Mouse (Mus musculus) limb, embryonic 14.5 days (tissue): ENCODE data around the gene Gm42669. TPM values are rescaled to one million over a fixed set of nuclear protein-coding genes. Genes with fewer than 3 reads are reported as not detected.

Source experiments
- ATAC-seq: fragments of 200-750 bp; cut with Nextera tagmentation; 2 replicates; pipeline ENCODE4 v1.8.0; 2017; ENCODE audit warnings: low read depth, moderate number of reproducible peaks, moderate TSS enrichment; ENCODE audit not compliant: low FRiP score
- DNase-seq: peaks from one replicate; pipeline ENCODE4 v3.0.0-alpha.2; 2015; ENCODE audit warnings: low spot score
- H3K27ac ChIP-seq: fragments of 300-500 bp; sonication (generic); replicated peaks from 2 replicates; pipeline ENCODE4 v1.5.1; 2014; ENCODE audit warnings: low read depth, mild to moderate bottlenecking, low read length, moderate library complexity, mixed read lengths
- H3K27me3 ChIP-seq: fragments of 300-500 bp; sonication (generic); 2 replicates; pipeline ENCODE4 v1.6.1; 2014; ENCODE audit warnings: low read length, mixed read lengths; ENCODE audit not compliant: control insufficient read depth, insufficient read depth
- H3K36me3 ChIP-seq: fragments of 300-500 bp; sonication (generic); 2 replicates; pipeline ENCODE4 v1.6.1; 2014; ENCODE audit warnings: mild to moderate bottlenecking, low read length, moderate library complexity, mixed read lengths; ENCODE audit not compliant: control insufficient read depth, insufficient read depth
- H3K4me1 ChIP-seq: fragments of 300-500 bp; sonication (generic); 2 replicates; pipeline ENCODE4 v1.6.1; 2014; ENCODE audit warnings: antibody characterized with exemption, low read length, mixed read lengths; ENCODE audit not compliant: control insufficient read depth, insufficient read depth
- H3K4me2 ChIP-seq: fragments of 300-500 bp; sonication (generic); replicated peaks from 2 replicates; pipeline ENCODE4 v1.6.1; 2014; ENCODE audit warnings: low read depth, mild to moderate bottlenecking, low read length, moderate library complexity; ENCODE audit not compliant: severe bottlenecking
- H3K4me3 ChIP-seq: fragments of 300-500 bp; sonication (generic); replicated peaks from 2 replicates; pipeline ENCODE4 v1.5.1; 2014; ENCODE audit warnings: low read length
- H3K9ac ChIP-seq: fragments of 300-500 bp; sonication (generic); 2 replicates; pipeline ENCODE4 v1.6.1; 2014; ENCODE audit warnings: mild to moderate bottlenecking, low read depth, low read length, moderate library complexity; ENCODE audit not compliant: severe bottlenecking
- H3K9me3 ChIP-seq: fragments of 300-500 bp; sonication (generic); 2 replicates; pipeline ENCODE4 v1.6.1; 2016; ENCODE audit warnings: low read length; ENCODE audit not compliant: control insufficient read depth
- POLR2A ChIP-seq: fragments of 200-500 bp; IDR thresholded peaks from 2 replicates; pipeline ENCODE4 v1.8.0; 2012; ENCODE audit warnings: inconsistent platforms, mild to moderate bottlenecking, moderate library complexity, borderline replicate concordance; ENCODE audit not compliant: insufficient read depth, insufficient read length; ENCODE audit errors: extremely low read depth
- WGBS: fragments of 180-500 bp; shearing (Covaris S2); extraction: QIAGEN DNeasy Blood & Tissue Kit; methylation state at CpG from one replicate; pipeline ENCODE4 v1.1.7; 2014; 5-methylcytosine and 5-hydroxymethylcytosine counted together
- polyA plus RNA-seq, 2 experiments: library from polyadenylated mRNA; depleted of rRNA in 1 of 2; stranded (reverse) in 1 of 2; unstranded in 1 of 2; fragments of >200 nt; fragmentation: Nextera tagmentation in 1 of 2; extraction: Ambion mirVana in 1 of 2; gene quantifications; 2 replicates each; pipeline versions ENCODE4 v1.2.1 to v1.2.3; 2012 to 2014

Gene Gm42669
- polyA plus RNA-seq, 2 experiments = 0.25 to 0.78 TPM

DNA sequence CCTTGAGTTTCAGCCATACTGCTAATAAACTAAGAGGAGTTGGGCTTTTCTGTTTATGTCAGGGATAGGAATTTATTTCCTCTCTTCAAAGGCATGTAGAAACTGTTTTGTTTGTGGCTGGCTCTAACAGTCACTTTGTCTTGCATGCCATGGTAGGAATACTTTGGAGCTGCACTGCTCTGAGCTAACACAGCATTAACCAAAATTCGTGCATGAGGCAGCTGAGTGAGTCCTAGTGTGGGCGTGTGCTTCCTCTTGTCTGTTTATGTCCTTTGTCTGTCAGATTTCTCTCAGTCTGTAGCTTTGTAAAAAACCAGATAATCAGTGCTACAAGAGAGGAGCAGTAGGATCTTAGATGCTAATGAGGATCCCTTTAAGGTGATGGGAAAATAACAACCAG lies 3.9 kb downstream of the Gm42669 start:
- ATAC-seq = no peak
- WGBS = 45% methylated on average over 2 of the region's 2 CpGs
- DNase-seq = no peak

DNA sequence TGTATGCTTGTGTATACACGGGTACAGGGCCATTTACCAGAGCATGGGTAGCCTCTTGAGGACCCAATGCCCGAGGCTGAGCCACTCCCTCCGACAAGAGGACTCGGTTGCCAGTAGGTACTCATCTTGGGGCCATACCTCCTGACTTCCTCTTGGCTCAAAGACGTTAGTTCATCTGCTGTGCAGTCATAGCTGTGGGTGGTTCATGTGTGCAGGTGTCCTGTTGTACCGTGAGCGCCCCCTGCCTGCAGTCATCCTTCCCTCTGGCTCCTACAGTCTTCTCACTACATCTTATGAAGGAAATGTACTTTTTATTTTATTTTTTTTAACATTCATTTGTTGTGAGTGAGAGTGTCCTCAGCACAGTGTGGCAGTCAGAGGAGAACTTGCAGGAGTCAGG lies 6.2 kb downstream of the Gm42669 start:
- no peaks in the 10 kb centered on the region for H3K4me1 ChIP-seq
- DNase-seq = peak; percentile 25
- no peak overlapping the region for H3K4me2 ChIP-seq
- H3K9me3 ChIP-seq = no peaks in the 10 kb centered on the region
- no peak for ATAC-seq
- H3K27ac ChIP-seq = no peak overlapping the region
- H3K4me3 ChIP-seq = no peak overlapping the region
- H3K9ac ChIP-seq = no peak overlapping the region
- TF ChIP-seq POLR2A = no peak
- H3K27me3 ChIP-seq = no peaks in the 10 kb centered on the region
- 52% methylated on average over 7 of the region's 7 CpGs for WGBS
- H3K36me3 ChIP-seq = 0 out of 2 replicates have a peak, but pooled peaks cover 2% of the 10 kb centered on the region

More for the DNA sequence above, 3.9 kb downstream of the Gm42669 start:
- H3K27me3 ChIP-seq = no peaks in the 10 kb centered on the region
- no peak overlapping the region for H3K4me3 ChIP-seq
- 0 out of 2 replicates have a peak, but pooled peaks cover 4% of the 10 kb centered on the region for H3K36me3 ChIP-seq
- no peaks in the 10 kb centered on the region for H3K4me1 ChIP-seq
- H3K9me3 ChIP-seq = no peaks in the 10 kb centered on the region
- no peak overlapping the region for H3K4me2 ChIP-seq
- no peak overlapping the region for H3K9ac ChIP-seq
- H3K27ac ChIP-seq = no peak overlapping the region
- TF ChIP-seq POLR2A = no peak

DNA sequence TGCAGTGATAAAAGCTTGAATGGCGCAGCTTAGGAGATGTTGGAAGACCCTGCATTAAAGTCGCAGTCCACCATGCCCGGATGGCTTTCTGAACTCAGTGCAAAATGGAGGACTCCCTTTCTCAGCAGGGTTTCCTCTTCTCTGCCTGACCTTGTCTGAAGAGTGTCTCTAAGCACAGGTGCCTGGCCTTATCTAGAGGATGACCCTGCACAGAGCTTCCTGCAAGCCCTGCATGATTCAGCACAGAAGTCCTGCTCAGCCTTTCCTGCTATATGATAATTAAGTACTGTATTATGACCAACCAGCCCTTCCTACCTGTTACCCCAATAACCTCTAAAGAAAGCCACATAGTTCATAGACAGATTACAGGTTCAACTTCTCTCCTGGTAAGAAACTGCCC lies 8.0 kb downstream of the Gm42669 start:
- Histone ChIP-seq H3K9me3 (no peaks in the 10 kb centered on the region), H3K27me3 (no peaks in the 10 kb centered on the region), H3K36me3 (no peaks in the 10 kb centered on the region), H3K4me1 (no peaks in the 10 kb centered on the region), H3K4me3 (no peak overlapping the region), H3K27ac (no peak overlapping the region), H3K4me2 (no peak overlapping the region), H3K9ac (no peak overlapping the region)
- WGBS = 98% methylated on average over 3 of the region's 3 CpGs
- TF ChIP-seq POLR2A = no peak
- DNase-seq = no peak
- ATAC-seq = no peak

DNA sequence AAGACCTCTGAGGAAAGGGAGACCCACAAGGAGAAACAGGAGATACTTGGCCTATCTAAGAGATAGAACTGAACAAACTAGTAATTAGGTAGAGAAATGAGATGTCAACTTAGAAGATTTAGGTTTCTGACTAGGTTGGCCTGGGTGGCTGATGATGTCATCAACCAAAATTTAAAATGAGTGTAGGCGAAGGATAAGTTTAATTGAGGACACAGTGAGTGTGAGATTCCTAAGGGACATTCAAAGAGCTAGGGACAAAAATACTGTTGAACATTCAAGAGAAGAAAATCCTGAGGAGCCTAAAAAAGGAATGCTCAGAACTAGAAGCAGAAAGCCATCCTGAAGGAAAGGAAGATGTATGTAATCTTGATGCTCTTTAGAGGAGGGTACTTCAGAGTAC lies 8.7 kb downstream of the Gm42669 start:
- no peak for TF ChIP-seq POLR2A
- Histone ChIP-seq H3K9ac (no peak overlapping the region), H3K27ac (no peak overlapping the region), H3K4me1 (no peaks in the 10 kb centered on the region), H3K27me3 (no peaks in the 10 kb centered on the region), H3K4me2 (no peak overlapping the region), H3K4me3 (no peak overlapping the region), H3K9me3 (no peaks in the 10 kb centered on the region), H3K36me3 (no peaks in the 10 kb centered on the region)
- DNase-seq (no peak), ATAC-seq (no peak)
- 98% methylated on average over 1 of the region's 1 CpGs for WGBS

DNA sequence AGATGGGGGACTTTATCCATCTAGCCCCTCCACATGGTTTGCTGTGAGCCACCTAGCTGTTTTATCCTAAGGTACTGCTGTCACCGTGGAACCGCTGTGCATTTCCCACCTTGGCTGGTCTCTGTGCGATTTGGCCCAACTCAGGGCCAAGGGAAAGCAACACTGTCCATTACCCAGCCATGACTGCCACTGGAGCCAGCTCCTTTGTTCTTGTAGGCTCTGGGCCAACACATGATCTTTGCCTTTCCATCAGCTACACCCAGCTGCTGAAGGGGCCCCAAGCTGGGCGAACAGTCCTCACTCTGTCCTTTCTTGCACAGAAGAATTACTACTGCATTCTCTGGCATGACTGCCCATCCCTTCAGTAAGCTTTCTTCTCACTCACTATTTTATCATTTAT lies 11.2 kb downstream of the Gm42669 start:
- 98% methylated on average over 4 of the region's 4 CpGs for WGBS
- no peak for TF ChIP-seq POLR2A

DNA sequence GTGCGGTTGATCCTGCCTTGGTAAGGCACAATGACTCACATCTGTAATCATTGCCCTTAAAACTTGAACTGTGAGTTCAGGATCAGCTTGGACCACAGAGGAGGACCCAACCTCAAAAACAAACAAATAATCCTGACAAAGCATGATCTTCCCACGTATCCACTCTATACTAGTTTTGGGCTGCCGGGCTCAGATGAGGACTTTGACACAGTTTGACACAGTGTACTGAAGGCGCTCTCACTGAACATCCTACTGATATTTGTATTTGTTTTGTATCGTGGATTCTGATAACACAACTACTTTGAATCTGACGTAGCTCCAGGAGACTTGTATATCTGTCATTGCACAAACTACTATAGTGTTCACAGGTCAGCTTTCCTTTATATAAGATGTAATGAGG lies 14.0 kb downstream of the Gm42669 start:
- Histone ChIP-seq H3K9me3 (no peaks in the 10 kb centered on the region), H3K4me3 (no peak overlapping the region), H3K4me2 (no peak overlapping the region), H3K27me3 (no peaks in the 10 kb centered on the region), H3K4me1 (no peaks in the 10 kb centered on the region), H3K27ac (no peak overlapping the region), H3K9ac (no peak overlapping the region), H3K36me3 (no peaks in the 10 kb centered on the region)
- no peak for DNase-seq
- ATAC-seq = no peak
- WGBS = 92% methylated on average over 6 of the region's 6 CpGs
- TF ChIP-seq POLR2A = no peak

More for the DNA sequence above, 11.2 kb downstream of the Gm42669 start:
- Histone ChIP-seq H3K4me2 (no peak overlapping the region), H3K9me3 (no peaks in the 10 kb centered on the region), H3K36me3 (no peaks in the 10 kb centered on the region), H3K4me3 (no peak overlapping the region), H3K9ac (no peak overlapping the region), H3K27ac (no peak overlapping the region), H3K4me1 (no peaks in the 10 kb centered on the region), H3K27me3 (no peaks in the 10 kb centered on the region)
- ATAC-seq (no peak), DNase-seq (no peak)
